Comparison of ENCODE assay signal across 18 mouse cellular contexts in genomic region chr7:49119016-49119415, GRCm38 (mm10).
DNase-seq lines count a peak whose midpoint lies in the region; ATAC-seq and TF ChIP-seq lines count a peak whose summit lies in the region.
"Had no signal": no experiment of that assay in that cellular context is flagged by ENCODE, and none has a peak within 500 bp of the region (broad histone marks: within the 10 kb centered on the region; RNA-seq: fewer than 3 reads in every experiment).

No protein-coding gene starts in this region.

- H3K9ac ChIP-seq in hindbrain, embryonic 15.5 days = no peak overlapping the region
- H3K9ac ChIP-seq: liver, embryonic 15.5 days; stomach, embryonic 15.5 days had no signal

- no peaks in the 10 kb centered on the region for H3K9me3 ChIP-seq in hindbrain, embryonic 15.5 days
- H3K9me3 ChIP-seq: liver, embryonic 15.5 days; stomach, embryonic 15.5 days had no signal

- intact Hi-C loops in left cerebral cortex, adult 2 months (cut with DNase I) = loop anchor here (2.0 kb wide), 1 partner anchor 42 kb away; no protein-coding TSS in a partner anchor

- no peak overlapping the region for H3K4me3 ChIP-seq in left cerebral cortex, adult 2 months
- no peak overlapping the region for H3K4me3 ChIP-seq in hindbrain, embryonic 15.5 days
- no peak overlapping the region for H3K4me3 ChIP-seq in thymus, adult 2 months (ENCODE audit: control insufficient read depth, insufficient read depth, low read length)
- H3K4me3 ChIP-seq: liver, embryonic 15.5 days; stomach, embryonic 15.5 days had no signal

- no peak for ATAC-seq in hindbrain, embryonic 15.5 days (ENCODE audit: low FRiP score, low read depth)

- TF ChIP-seq CTCF in left cerebral cortex, adult 2 months (IDR thresholded peaks at IDR 0.05) = no peak
- TF ChIP-seq CTCF in thymus, adult 2 months (IDR thresholded peaks at IDR 0.05; ENCODE audit: borderline replicate concordance, control insufficient read depth, extremely low read depth, insufficient read depth, low read length, poor library complexity) = no peak

- no peaks in the 10 kb centered on the region for H3K27me3 ChIP-seq in hindbrain, embryonic 15.5 days
- H3K27me3 ChIP-seq in thymus, adult 2 months (ENCODE audit: control insufficient read depth, insufficient read depth, low read length) = no peaks in the 10 kb centered on the region

- H3K4me2 ChIP-seq in hindbrain, embryonic 15.5 days = no peak overlapping the region
- H3K4me2 ChIP-seq: liver, embryonic 15.5 days; stomach, embryonic 15.5 days had no signal

- DNase-seq in left cerebral cortex, adult 9 months (ENCODE audit: low spot score in 2 of 2) = peak; percentile 32 to 61
- DNase-seq in left cerebral cortex, adult 2 months (ENCODE audit: extremely low spot score in 1 of 2, low spot score in 2 of 2) = no peak
- peak; percentile 33 for DNase-seq in A20 (ENCODE audit: low read depth, low spot score)
- peak; percentile 43 to 61 for DNase-seq in right cerebral cortex, adult 2 months (ENCODE audit: low spot score in 2 of 2)
- DNase-seq in thymus, postnatal 0 days (ENCODE audit: low spot score) = no peak
- DNase-seq in thymus, adult 2 months = no peak
- no peak for DNase-seq in embryo, embryonic 9.5 days (ENCODE audit: extremely low spot score)
- DNase-seq: cerebellum, adult 9-11 months; forebrain, postnatal 0 days; heart, adult 18-20 months; kidney, adult 2 months; kidney, postnatal 25 days; lung, postnatal 14 days; spleen, adult 18-20 months; thymus, postnatal 14 days had no signal

- peaks cover 26% of the 10 kb centered on the region for H3K4me1 ChIP-seq in hindbrain, embryonic 15.5 days (replicated peaks)
- no peaks in the 10 kb centered on the region for H3K4me1 ChIP-seq in thymus, adult 2 months (replicated peaks; ENCODE audit: control insufficient read depth, insufficient read depth, low read length)

- no peak for TF ChIP-seq POLR2A in thymus, adult 2 months (IDR thresholded peaks at IDR 0.05; ENCODE audit: control insufficient read depth, extremely low read depth, insufficient read depth, low read length, poor library complexity)

- 55% methylated on average over 8 of the region's 8 CpGs for WGBS in hindbrain, embryonic 15.5 days
- WGBS in thymus, adult 2 months = 17% methylated on average over 8 of the region's 8 CpGs

- no peak overlapping the region for H3K27ac ChIP-seq in left cerebral cortex, adult 2 months
- peak overlapping the region; percentile 82 for H3K27ac ChIP-seq in hindbrain, embryonic 15.5 days (replicated peaks)
- no peak overlapping the region for H3K27ac ChIP-seq in thymus, adult 2 months (ENCODE audit: control insufficient read depth, insufficient read depth, low read length)
- H3K27ac ChIP-seq: liver, embryonic 15.5 days; stomach, embryonic 15.5 days had no signal

- H3K36me3 ChIP-seq in hindbrain, embryonic 15.5 days = no peaks in the 10 kb centered on the region
- H3K36me3 ChIP-seq in thymus, adult 2 months (ENCODE audit: control insufficient read depth, insufficient read depth, low read length) = no peaks in the 10 kb centered on the region
- H3K36me3 ChIP-seq: liver, embryonic 15.5 days; stomach, embryonic 15.5 days had no signal

Comparison
In these comparisons a context has a peak if more than half of its experiments do, and no peak if none do; other contexts are left out.
1. DNase-seq: peak in left cerebral cortex, adult 9 months (2 of 2), A20 (single experiment) and right cerebral cortex, adult 2 months (2 of 2); none in left cerebral cortex, adult 2 months (0 of 2), thymus, postnatal 0 days (single experiment), thymus, adult 2 months (single experiment) and embryo, embryonic 9.5 days (single experiment).